Comparison of ENCODE assay signal across 23 mouse cellular contexts in the genomic region with DNA sequence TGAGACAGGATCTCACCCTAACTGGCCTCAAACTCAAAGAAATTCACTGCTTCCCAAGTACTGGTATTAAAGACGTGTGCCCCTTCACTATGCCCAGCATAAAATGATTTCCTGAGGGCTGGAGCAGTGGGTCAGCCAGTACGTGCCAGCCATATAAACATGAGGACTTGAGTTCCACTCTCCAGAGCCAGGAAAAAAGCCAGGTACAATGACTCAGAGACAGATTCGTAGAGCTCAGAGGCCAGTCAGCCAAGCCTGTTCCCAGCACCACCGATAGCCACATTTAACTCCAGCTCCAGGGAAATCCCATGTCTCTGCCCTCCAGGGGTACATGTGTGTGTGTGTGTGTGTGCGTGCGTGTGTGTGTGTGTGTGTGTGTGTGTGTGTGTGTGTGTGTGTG. TPM values are rescaled to one million over a fixed set of nuclear protein-coding genes. Genes with fewer than 3 reads are reported as not detected.
"Had no signal": no experiment of that assay in that cellular context is flagged by ENCODE, and none has a peak within 500 bp of the region (broad histone marks: within the 10 kb centered on the region; RNA-seq: fewer than 3 reads in every experiment).

No protein-coding gene starts in this region.

- H3K9me3 ChIP-seq: limb, embryonic 13.5 days; liver, embryonic 15.5 days; lung, embryonic 15.5 days; midbrain, embryonic 12.5 days; midbrain, embryonic 15.5 days had no signal

- H3K27ac ChIP-seq: kidney, embryonic 15.5 days; limb, embryonic 13.5 days; liver, embryonic 12.5 days; liver, embryonic 15.5 days; lung, embryonic 15.5 days; macrophage; midbrain, embryonic 12.5 days; midbrain, embryonic 15.5 days; stomach, postnatal 0 days had no signal

- DNase-seq: kidney, adult 8-10 months; kidney, postnatal 10 days; kidney, postnatal 4 days; left cerebral cortex, postnatal 4 days; liver; lung, adult 18-20 months; lung, postnatal 10 days; right cerebral cortex, adult 18-20 months; right cerebral cortex, postnatal 14 days; right cerebral cortex, postnatal 4 days; thymus, adult 2 months; thymus, postnatal 14 days; thymus, postnatal 4 days had no signal

- H3K36me3 ChIP-seq: liver, embryonic 15.5 days; midbrain, embryonic 15.5 days had no signal

- H3K4me2 ChIP-seq: kidney, embryonic 15.5 days; limb, embryonic 13.5 days; liver, embryonic 12.5 days; liver, embryonic 15.5 days; lung, embryonic 15.5 days; midbrain, embryonic 12.5 days; midbrain, embryonic 15.5 days had no signal

- H3K4me3 ChIP-seq: kidney, embryonic 15.5 days; limb, embryonic 13.5 days; liver, embryonic 12.5 days; liver, embryonic 15.5 days; lung, embryonic 15.5 days; midbrain, embryonic 12.5 days; midbrain, embryonic 15.5 days had no signal

- H3K27me3 ChIP-seq: kidney, embryonic 15.5 days; limb, embryonic 13.5 days; liver, embryonic 12.5 days; liver, embryonic 15.5 days; lung, embryonic 15.5 days; midbrain, embryonic 12.5 days; midbrain, embryonic 15.5 days had no signal

- ATAC-seq: liver, embryonic 12.5 days; midbrain, embryonic 15.5 days had no signal

- H3K4me1 ChIP-seq: liver, embryonic 12.5 days; liver, embryonic 15.5 days had no signal

- H3K9ac ChIP-seq: kidney, embryonic 15.5 days; limb, embryonic 13.5 days; liver, embryonic 12.5 days; liver, embryonic 15.5 days; lung, embryonic 15.5 days; midbrain, embryonic 12.5 days; midbrain, embryonic 15.5 days had no signal

RNA-seq across cellular contexts. Expression of a gene that starts 39.1 kb away (rescaled TPM):
- total RNA-seq: megakaryocyte, adult 5-6 weeks had no signal
